Mouse (Mus musculus): ENCODE measurements around the gene Sept8. TPM values are rescaled to one million over a fixed set of nuclear protein-coding genes. Genes with fewer than 3 reads are reported as not detected.

Sept8 gene
- polyA plus RNA-seq, 1 experiment: 13.9 TPM

DNA sequence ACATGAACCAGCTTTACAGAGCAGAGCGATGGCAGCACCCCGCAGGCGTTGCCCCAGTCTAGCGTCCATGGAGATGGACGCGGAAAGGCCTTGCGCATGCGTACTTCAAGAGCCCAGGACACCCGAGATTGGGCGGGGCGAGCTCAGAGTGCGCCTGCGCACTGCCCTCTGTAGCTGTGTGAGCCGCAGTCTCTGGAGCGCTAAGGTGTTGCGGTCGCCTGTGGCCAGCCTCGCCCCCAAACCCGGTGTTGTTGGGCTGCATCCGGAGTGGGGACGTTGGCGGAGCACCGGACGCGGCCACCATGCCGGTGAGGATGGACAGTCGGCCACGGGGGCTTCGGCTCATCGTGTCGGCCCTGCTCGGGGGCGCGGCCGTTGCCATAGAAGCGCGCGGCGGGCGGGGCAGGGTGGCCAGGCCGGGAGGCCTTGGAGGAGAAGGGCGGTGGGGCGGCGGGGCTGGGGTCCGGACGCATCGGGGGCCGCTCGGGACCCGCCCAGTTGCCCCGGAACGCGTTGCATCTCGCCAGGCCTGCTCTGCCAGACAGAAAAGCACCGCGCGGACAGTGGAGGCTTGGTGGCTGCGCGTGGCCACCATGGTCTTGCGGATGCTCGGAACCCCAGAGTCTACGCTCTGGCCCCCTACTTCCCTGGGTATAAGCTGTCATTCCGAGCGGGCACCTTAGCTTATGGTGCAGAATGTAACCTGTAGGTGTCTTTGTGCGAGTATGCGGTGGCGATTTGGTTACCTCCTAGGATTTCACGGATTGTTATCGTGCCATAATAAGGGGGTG, 48.4 kb downstream of the Sept8 start, which contains the start of gene Kif3a:
Gene Kif3a, plus strand, starts transcription at position 156 of the 791 bp plus-strand sequence.
- Histone ChIP-seq H3K27me3 (ENCODE audit: control insufficient read depth, insufficient read depth, low read length) (no peaks in the 10 kb centered on the region), H3K27ac (ENCODE audit: insufficient read depth, low read length) (no peak within 1 kb of the TSS), H3K4me1 (ENCODE audit: control insufficient read depth, insufficient read depth, insufficient read length) (0 out of 2 replicates have a peak, but pooled peaks cover 3% of the 10 kb centered on the region), H3K4me3 (ENCODE audit: extremely low read depth, insufficient read depth, insufficient read length) (peak within 1 kb of the TSS; percentile 92), H3K36me3 (ENCODE audit: control insufficient read depth, insufficient read depth, low read length) (no peaks in the 10 kb centered on the region)
- DNase-seq (ENCODE audit: low read depth in 1 of 2, low spot score in 2 of 2): peak; percentile 80 to 88
- 2% methylated on average over 69 of the region's 69 CpGs for WGBS
- TF ChIP-seq CTCF (IDR thresholded peaks at IDR 0.05; ENCODE audit: extremely low read depth, insufficient read depth, insufficient read length, insufficient replicate concordance) (no peak), POLR2A (IDR thresholded peaks at IDR 0.05; ENCODE audit: low read depth, low read length) (no peak)

DNA sequence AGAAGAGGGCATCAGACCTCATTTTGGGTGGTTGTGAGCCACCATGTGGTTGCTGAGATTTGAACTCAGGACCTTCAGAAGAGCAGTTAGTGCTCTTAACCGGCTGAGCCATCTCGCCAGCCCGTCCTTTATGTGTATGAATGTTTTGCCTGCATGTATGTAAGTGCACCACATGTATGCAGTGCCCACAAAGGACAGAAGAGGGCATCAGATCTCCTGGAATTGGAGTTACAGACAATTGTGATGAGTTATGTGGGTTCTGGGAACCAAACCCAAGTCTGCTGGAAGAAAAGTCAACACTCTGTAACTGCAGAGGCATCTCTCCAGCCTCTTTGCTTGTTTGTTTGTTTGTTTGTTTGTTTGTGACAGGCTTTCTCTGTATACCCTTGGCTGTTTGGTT, 61.5 kb downstream of the Sept8 start:
- DNase-seq (ENCODE audit: low read depth in 1 of 2, low spot score in 2 of 2): no peak
- Histone ChIP-seq H3K27ac (ENCODE audit: insufficient read depth, low read length) (no peak overlapping the region), H3K27me3 (ENCODE audit: control insufficient read depth, insufficient read depth, low read length) (no peaks in the 10 kb centered on the region), H3K36me3 (ENCODE audit: control insufficient read depth, insufficient read depth, low read length) (no peaks in the 10 kb centered on the region), H3K4me1 (ENCODE audit: control insufficient read depth, insufficient read depth, insufficient read length) (no peaks in the 10 kb centered on the region), H3K4me3 (ENCODE audit: extremely low read depth, insufficient read depth, insufficient read length) (no peak overlapping the region)
- WGBS: 91% methylated on average over 3 of the region's 3 CpGs
- TF ChIP-seq CTCF (IDR thresholded peaks at IDR 0.05; ENCODE audit: extremely low read depth, insufficient read depth, insufficient read length, insufficient replicate concordance) (no peak), POLR2A (IDR thresholded peaks at IDR 0.05; ENCODE audit: low read depth, low read length) (no peak)

DNA sequence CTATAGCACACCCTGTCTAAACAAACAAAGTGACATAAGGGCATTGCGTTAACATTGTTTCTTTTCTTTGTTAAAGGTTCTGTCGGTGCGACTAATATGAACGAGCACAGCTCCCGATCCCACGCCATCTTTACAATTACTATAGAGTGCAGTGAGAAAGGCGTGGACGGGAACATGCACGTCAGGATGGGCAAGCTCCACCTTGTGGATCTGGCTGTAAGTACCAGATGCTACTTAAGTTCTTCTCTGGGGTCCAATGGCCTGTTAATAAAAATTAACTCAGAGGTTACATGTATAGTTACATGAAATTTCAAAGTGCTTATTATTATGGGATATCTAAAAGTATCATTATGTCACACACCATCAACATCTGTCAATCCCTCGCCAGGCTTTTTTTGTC, 64.1 kb downstream of the Sept8 start:
- Histone ChIP-seq H3K4me3 (ENCODE audit: extremely low read depth, insufficient read depth, insufficient read length) (no peak overlapping the region), H3K27ac (ENCODE audit: insufficient read depth, low read length) (no peak overlapping the region), H3K36me3 (ENCODE audit: control insufficient read depth, insufficient read depth, low read length) (no peaks in the 10 kb centered on the region), H3K4me1 (ENCODE audit: control insufficient read depth, insufficient read depth, insufficient read length) (no peaks in the 10 kb centered on the region), H3K27me3 (ENCODE audit: control insufficient read depth, insufficient read depth, low read length) (no peaks in the 10 kb centered on the region)
- no peak for DNase-seq (ENCODE audit: low read depth in 1 of 2, low spot score in 2 of 2)
- WGBS: 91% methylated on average over 10 of the region's 10 CpGs
- no peak for TF ChIP-seq CTCF (IDR thresholded peaks at IDR 0.05; ENCODE audit: extremely low read depth, insufficient read depth, insufficient read length, insufficient replicate concordance)

DNA sequence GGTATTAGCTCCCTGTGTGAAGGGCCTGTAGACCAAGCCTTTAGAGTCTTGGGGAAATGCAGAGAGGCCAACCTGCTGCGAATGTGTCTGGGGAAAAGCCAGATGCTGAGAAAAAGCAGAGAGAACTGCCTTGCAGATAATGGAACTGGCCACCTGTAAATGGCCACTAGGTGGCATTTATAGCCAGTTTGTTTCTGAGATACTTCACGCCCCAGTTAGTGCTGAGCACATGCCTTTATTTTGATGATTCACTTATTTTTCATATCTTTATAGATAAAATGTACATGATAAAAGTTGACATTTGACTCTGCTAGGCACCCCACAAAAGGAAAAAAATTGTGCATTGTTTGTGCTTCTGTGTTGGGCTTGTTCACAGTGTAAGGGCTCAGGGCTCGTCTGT, 65.8 kb downstream of the Sept8 start:
- Histone ChIP-seq H3K27me3 (ENCODE audit: control insufficient read depth, insufficient read depth, low read length) (no peaks in the 10 kb centered on the region), H3K36me3 (ENCODE audit: control insufficient read depth, insufficient read depth, low read length) (no peaks in the 10 kb centered on the region), H3K4me1 (ENCODE audit: control insufficient read depth, insufficient read depth, insufficient read length) (no peaks in the 10 kb centered on the region), H3K4me3 (ENCODE audit: extremely low read depth, insufficient read depth, insufficient read length) (no peak overlapping the region), H3K27ac (ENCODE audit: insufficient read depth, low read length) (no peak overlapping the region)
- WGBS: 63% methylated on average over 3 of the region's 3 CpGs
- TF ChIP-seq CTCF (IDR thresholded peaks at IDR 0.05; ENCODE audit: extremely low read depth, insufficient read depth, insufficient read length, insufficient replicate concordance): peak; percentile 6; the same call in 1 of the 2 replicates
- no peak for TF ChIP-seq POLR2A (IDR thresholded peaks at IDR 0.05; ENCODE audit: low read depth, low read length)
- DNase-seq (ENCODE audit: low read depth in 1 of 2, low spot score in 2 of 2): no peak

- no peak for DNase-seq (ENCODE audit: low read depth in 1 of 2, low spot score in 2 of 2)
- TF ChIP-seq POLR2A (IDR thresholded peaks at IDR 0.05; ENCODE audit: low read depth, low read length) (no peak), CTCF (IDR thresholded peaks at IDR 0.05; ENCODE audit: extremely low read depth, insufficient read depth, insufficient read length, insufficient replicate concordance) (no peak)
- H3K27me3 ChIP-seq (ENCODE audit: control insufficient read depth, insufficient read depth, low read length): no peaks in the 10 kb centered on the region
- H3K27ac ChIP-seq (ENCODE audit: insufficient read depth, low read length): no peak overlapping the region
- 91% methylated on average over 6 of the region's 6 CpGs for WGBS
- H3K4me1 ChIP-seq (ENCODE audit: control insufficient read depth, insufficient read depth, insufficient read length): no peaks in the 10 kb centered on the region
- no peaks in the 10 kb centered on the region for H3K36me3 ChIP-seq (ENCODE audit: control insufficient read depth, insufficient read depth, low read length)
- no peak overlapping the region for H3K4me3 ChIP-seq (ENCODE audit: extremely low read depth, insufficient read depth, insufficient read length)
Measured at GRCm38 (mm10) chr11:53585510-53585909, 66.5 kb downstream of the Sept8 start.

DNA sequence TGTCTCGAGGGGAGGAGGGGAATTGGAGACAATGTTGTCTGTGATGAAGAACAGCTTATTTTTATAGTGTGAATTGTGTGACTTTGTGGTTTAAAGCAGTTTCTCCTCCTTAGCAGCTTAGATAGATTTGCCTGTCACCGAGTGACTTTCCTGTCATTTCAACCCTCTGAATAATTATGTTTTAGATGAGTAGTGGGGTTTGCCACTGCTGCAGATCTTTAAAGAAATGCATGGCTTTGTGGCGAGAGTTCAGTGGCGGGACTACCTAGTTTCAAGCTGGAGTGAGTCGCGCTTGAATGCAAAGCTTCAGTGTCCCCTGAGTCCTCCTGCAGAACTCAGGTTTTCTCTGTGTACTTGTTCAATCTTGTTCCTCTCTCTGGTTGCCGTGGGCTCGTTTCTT, 69.2 kb downstream of the Sept8 start:
- no peak for DNase-seq (ENCODE audit: low read depth in 1 of 2, low spot score in 2 of 2)
- 59% methylated on average over 8 of the region's 8 CpGs for WGBS
- peaks cover 2% of the 10 kb centered on the region; the same call in 1 of the 2 replicates for H3K4me1 ChIP-seq (ENCODE audit: control insufficient read depth, insufficient read depth, insufficient read length)
- no peaks in the 10 kb centered on the region for H3K27me3 ChIP-seq (ENCODE audit: control insufficient read depth, insufficient read depth, low read length)
- no peak overlapping the region for H3K4me3 ChIP-seq (ENCODE audit: extremely low read depth, insufficient read depth, insufficient read length)
- H3K27ac ChIP-seq (ENCODE audit: insufficient read depth, low read length): no peak overlapping the region
- no peaks in the 10 kb centered on the region for H3K36me3 ChIP-seq (ENCODE audit: control insufficient read depth, insufficient read depth, low read length)
- TF ChIP-seq POLR2A (IDR thresholded peaks at IDR 0.05; ENCODE audit: low read depth, low read length): no peak
- TF ChIP-seq CTCF (IDR thresholded peaks at IDR 0.05; ENCODE audit: extremely low read depth, insufficient read depth, insufficient read length, insufficient replicate concordance): no peak

GRCm38 (mm10) chr11:53590368-53590768, 71.3 kb downstream of the Sept8 start:
- peaks cover 2% of the 10 kb centered on the region; the same call in 1 of the 2 replicates for H3K4me1 ChIP-seq (ENCODE audit: control insufficient read depth, insufficient read depth, insufficient read length)
- DNase-seq (ENCODE audit: low read depth in 1 of 2, low spot score in 2 of 2): peak in 1 of 2 experiments; percentile 47
- TF ChIP-seq CTCF (IDR thresholded peaks at IDR 0.05; ENCODE audit: extremely low read depth, insufficient read depth, insufficient read length, insufficient replicate concordance): peak; percentile 90
- no peak for TF ChIP-seq POLR2A (IDR thresholded peaks at IDR 0.05; ENCODE audit: low read depth, low read length)
- H3K4me3 ChIP-seq (ENCODE audit: extremely low read depth, insufficient read depth, insufficient read length): peak overlapping the region; percentile 29; the same call in 1 of the 2 replicates
- H3K36me3 ChIP-seq (ENCODE audit: control insufficient read depth, insufficient read depth, low read length): no peaks in the 10 kb centered on the region
- no peaks in the 10 kb centered on the region for H3K27me3 ChIP-seq (ENCODE audit: control insufficient read depth, insufficient read depth, low read length)
- no peak overlapping the region for H3K27ac ChIP-seq (ENCODE audit: insufficient read depth, low read length)
- 7% methylated on average over 15 of the region's 15 CpGs for WGBS

All from spleen, adult 2 months (tissue).